Mouse (Mus musculus) activated CD4-positive, CD25-positive, alpha-beta regulatory T cell (primary cell): Measurements from ENCODE around the gene 9630041A04Rik. TPM values are rescaled to one million over a fixed set of nuclear protein-coding genes. Genes with fewer than 3 reads are reported as not detected.

Experiments
- polyA plus RNA-seq, 2 experiments: library from polyadenylated mRNA; unstranded; fragments of 100-300 nt; shearing (Covaris generic); gene quantifications; one replicate each; pipeline ENCODE4 v1.2.1; 2017

The 9630041A04Rik gene
- not detected for polyA plus RNA-seq

GRCm38 (mm10) chr9:101861596-101862471 is at the start of gene 9630041A04Rik:
Gene 9630041A04Rik (plus strand): TSS chr9:101861841.

